Mouse (Mus musculus): Measurements from ENCODE around the gene Magea3. TPM values are rescaled to one million over a fixed set of nuclear protein-coding genes. Genes with fewer than 3 reads are reported as not detected.
"Not testable (repeated sequence)": the region's sequence is repeated elsewhere in the genome, so short reads cannot be mapped to it uniquely, and the experiment has no call there.

Gene Magea3
- not detected for total RNA-seq (2021)

- DNase-seq (ENCODE audit: extremely low spot score in 1 of 2, low spot score in 2 of 2); intact Hi-C loops (cut with DNase I): not testable (repeated sequence)
These were observed at the start of gene Magea3 for GRCm38 (mm10) chrX:154949405-154949804. Gene Magea3, minus strand, starts transcription at chrX:154949505.

- intact Hi-C loops (cut with DNase I); DNase-seq (ENCODE audit: extremely low spot score in 1 of 2, low spot score in 2 of 2): not testable (repeated sequence)
These were observed 46.4 kb upstream of the Magea3 start, which contains the start of gene Magea8 for GRCm38 (mm10) chrX:154995750-154996149. Gene Magea8, minus strand, starts transcription at chrX:154995850.

DNA sequence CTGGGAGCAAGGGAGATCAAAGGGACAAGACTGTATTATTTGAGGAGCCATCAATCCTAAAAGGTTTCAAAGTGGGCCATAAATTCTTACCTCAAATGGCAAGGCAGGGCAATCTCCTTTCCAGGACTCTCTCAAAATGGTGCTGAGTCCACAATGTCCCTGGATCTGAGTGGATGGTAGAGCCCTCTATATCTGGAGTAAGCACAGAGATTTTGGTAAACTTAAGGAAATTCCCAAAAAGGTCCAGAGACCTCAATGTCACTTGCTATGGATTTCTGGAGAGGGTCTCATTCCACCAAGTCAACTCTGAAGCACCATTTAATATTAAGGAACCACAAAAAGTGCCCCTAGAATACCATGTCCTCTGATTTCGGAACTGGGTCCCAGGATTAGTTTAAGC, 13.4 kb downstream of the Magea3 start, which contains the start of gene Magea6:
Gene Magea6, minus strand, starts transcription at position 101 of the 400 bp plus-strand sequence.
- DNase-seq (ENCODE audit: extremely low spot score in 1 of 2, low spot score in 2 of 2); intact Hi-C loops (cut with DNase I): not testable (repeated sequence)

Other genes starting within 250 kb of the Magea3 start
- gene Cldn34b1, start 59.2 kb downstream of the Magea3 start, total RNA-seq (2021) = not detected
- not detected for gene Magea6, start 13.5 kb downstream of the Magea3 start, total RNA-seq (2021)
- not detected for gene Magea8, start 46.3 kb upstream of the Magea3 start, total RNA-seq (2021)
- not detected for gene Magea5, start 113.6 kb upstream of the Magea3 start, total RNA-seq (2021)
- not detected for gene Magea1, start 140.3 kb upstream of the Magea3 start, total RNA-seq (2021)
- gene Magea2, start 144.2 kb upstream of the Magea3 start, total RNA-seq (2021) = not detected
- not detected for gene Cldn34b2, start 178.9 kb upstream of the Magea3 start, total RNA-seq (2021)

Data from left cerebral cortex, postnatal 10 days (tissue).